Mouse (Mus musculus) embryonic fibroblast, embryonic 13.5 days (primary cell): ENCODE measurements around the gene Ramp3. TPM values are rescaled to one million over a fixed set of nuclear protein-coding genes. Genes with fewer than 3 reads are reported as not detected.
"Not testable (repeated sequence)": the region's sequence is repeated elsewhere in the genome, so short reads cannot be mapped to it uniquely, and the experiment has no call there.

Source experiments
- H3K27ac ChIP-seq: 2 replicates; pipeline ENCODE4 v1.5.1; 2012; ENCODE audit warnings: low read length, control low read depth, inconsistent platforms; ENCODE audit not compliant: insufficient read depth
- H3K4me1 ChIP-seq: 2 replicates; pipeline ENCODE4 v1.6.1; 2011; ENCODE audit warnings: low read length; ENCODE audit not compliant: control insufficient read depth, insufficient read depth
- H3K4me3 ChIP-seq: 2 replicates; pipeline ENCODE4 v1.5.1; 2011; ENCODE audit warnings: mild to moderate bottlenecking, control low read depth, low read length; ENCODE audit not compliant: insufficient read depth
- CTCF ChIP-seq: IDR thresholded peaks from 2 replicates; pipeline ENCODE4 v1.5.1; 2011; ENCODE audit warnings: mild to moderate bottlenecking, control low read depth, low read length, moderate library complexity, borderline replicate concordance; ENCODE audit not compliant: insufficient read depth
- POLR2A ChIP-seq: IDR thresholded peaks from 2 replicates; pipeline ENCODE4 v1.6.1; 2011; ENCODE audit warnings: low read depth, mild to moderate bottlenecking, control low read depth, low read length, moderate library complexity
- polyA plus RNA-seq: library from polyadenylated mRNA; stranded (reverse); fragments of >200 nt; gene quantifications from 2 replicates; pipeline ENCODE4 v1.2.4, GENCODE M21; 2011; ENCODE audit warnings: low read depth; ENCODE audit not compliant: missing spikeins, insufficient read length

Ramp3 gene
- polyA plus RNA-seq, 1 experiment: 6.7 TPM

DNA sequence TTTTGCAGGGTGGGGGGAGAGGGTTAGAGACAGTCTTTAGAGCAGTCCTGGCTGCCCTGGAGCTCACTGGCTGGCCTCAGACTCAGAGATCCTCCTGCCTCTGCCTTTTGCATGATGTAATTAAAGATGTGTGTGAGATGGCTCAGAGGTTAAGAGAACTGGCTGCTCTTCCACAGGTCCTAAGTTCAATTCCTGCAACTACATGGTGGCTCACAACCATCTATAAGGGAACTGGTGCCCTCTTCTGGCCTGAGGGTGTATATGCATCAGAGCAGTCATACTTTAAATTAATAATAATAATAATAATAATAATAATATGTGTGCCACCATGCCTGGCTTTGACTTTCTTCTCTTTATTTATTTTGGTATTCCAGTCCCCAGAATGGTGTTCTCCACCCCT lies 28.7 kb upstream of the Ramp3 start:
- TF ChIP-seq CTCF: no peak
- TF ChIP-seq POLR2A: no peak
- Histone ChIP-seq H3K27ac (no peak overlapping the region), H3K4me1 (no peaks in the 10 kb centered on the region), H3K4me3 (no peak overlapping the region)

DNA sequence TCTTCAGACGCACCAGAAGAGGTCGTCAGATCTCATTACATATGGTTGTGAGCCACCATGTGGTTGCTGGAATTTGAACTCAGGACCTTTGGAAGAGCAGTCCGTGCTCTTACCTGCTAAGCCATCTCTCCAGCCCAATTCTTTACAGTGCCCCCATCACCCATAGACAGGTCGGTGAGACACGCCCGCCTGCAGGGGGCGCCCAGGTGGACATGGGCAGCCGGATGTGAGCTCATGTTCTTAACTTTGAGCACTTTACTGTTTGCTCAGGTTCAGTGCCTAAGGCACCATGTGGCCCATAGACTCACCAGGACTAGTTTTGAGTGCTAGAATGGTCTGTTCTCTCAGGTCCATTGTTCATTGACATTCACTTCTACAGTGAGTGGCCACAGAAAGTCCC lies 22.2 kb upstream of the Ramp3 start:
- no peaks in the 10 kb centered on the region for H3K4me1 ChIP-seq
- H3K4me3 ChIP-seq: no peak overlapping the region
- H3K27ac ChIP-seq: no peak overlapping the region
- no peak for TF ChIP-seq CTCF
- no peak for TF ChIP-seq POLR2A

DNA sequence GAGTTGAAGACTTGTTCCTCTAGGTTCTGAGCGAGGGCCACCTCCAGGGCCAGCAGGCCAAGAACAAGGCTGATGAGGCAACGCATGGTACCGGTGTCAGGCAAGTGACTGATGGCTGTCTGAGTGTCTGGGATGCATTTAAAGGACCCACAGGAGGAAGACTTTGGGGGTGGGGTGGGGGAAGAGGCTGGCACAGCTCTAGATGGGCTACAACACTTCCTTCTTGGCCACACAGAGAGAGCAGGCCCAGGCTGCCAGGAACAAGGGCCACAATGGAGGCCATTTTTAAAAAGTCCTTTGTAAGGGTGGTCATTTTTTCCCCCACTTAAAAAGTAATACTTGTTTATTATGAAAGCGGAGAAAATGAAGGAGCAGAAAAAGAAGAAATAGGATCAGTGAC lies 19.8 kb upstream of the Ramp3 start, which contains the start of gene Wap:
Gene Wap (minus strand): TSS at position 101 of the 400 bp plus-strand sequence.
- H3K4me1 ChIP-seq: no peaks in the 10 kb centered on the region
- no peak within 1 kb of the TSS for H3K4me3 ChIP-seq
- TF ChIP-seq POLR2A (no peak), CTCF (no peak)
- H3K27ac ChIP-seq: no peak within 1 kb of the TSS

DNA sequence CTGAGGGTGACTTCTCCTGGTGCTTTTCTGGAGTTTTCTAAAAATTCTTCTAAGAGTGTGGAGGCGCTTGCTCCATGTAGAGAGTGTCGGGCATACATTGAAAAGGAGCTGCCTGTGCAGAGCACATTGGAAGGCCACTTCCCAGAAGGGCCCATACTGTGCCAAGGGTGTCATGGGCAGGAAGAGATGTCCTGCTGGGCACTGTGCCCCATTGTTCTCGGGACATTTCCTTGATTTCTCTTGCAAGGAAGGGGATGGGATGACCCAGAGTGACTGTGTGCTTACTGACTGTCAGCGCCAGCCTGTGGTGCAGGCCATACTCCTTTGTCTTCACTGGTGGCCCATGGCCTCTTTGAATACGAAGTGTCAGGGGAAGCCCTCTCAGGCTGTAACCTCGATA lies 19.2 kb upstream of the Ramp3 start:
- Histone ChIP-seq H3K4me3 (no peak overlapping the region), H3K4me1 (no peaks in the 10 kb centered on the region), H3K27ac (no peak overlapping the region)
- TF ChIP-seq POLR2A: no peak
- no peak for TF ChIP-seq CTCF

DNA sequence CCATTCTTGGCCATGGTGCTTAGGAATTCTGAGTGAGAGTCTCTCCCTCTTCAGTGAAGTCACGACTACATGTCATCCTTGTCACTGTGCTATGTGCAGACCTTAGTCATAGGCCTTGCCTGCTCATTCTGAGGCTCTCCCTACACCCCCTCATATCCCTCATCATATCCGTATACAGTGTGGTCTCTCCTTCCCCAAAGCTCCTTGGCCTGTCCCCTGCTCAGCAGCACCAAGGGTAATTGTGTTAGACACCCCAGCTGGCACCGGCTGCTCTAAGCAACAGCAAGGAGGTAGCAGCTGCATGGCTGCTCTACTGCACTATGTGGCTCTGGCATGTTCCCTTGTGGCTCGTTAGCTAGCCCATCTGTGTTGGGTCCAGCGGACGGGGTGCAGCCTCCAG lies 13.8 kb upstream of the Ramp3 start:
- H3K4me1 ChIP-seq: no peaks in the 10 kb centered on the region
- no peak for TF ChIP-seq CTCF
- TF ChIP-seq POLR2A: no peak
- no peak overlapping the region for H3K4me3 ChIP-seq
- no peak overlapping the region for H3K27ac ChIP-seq

DNA sequence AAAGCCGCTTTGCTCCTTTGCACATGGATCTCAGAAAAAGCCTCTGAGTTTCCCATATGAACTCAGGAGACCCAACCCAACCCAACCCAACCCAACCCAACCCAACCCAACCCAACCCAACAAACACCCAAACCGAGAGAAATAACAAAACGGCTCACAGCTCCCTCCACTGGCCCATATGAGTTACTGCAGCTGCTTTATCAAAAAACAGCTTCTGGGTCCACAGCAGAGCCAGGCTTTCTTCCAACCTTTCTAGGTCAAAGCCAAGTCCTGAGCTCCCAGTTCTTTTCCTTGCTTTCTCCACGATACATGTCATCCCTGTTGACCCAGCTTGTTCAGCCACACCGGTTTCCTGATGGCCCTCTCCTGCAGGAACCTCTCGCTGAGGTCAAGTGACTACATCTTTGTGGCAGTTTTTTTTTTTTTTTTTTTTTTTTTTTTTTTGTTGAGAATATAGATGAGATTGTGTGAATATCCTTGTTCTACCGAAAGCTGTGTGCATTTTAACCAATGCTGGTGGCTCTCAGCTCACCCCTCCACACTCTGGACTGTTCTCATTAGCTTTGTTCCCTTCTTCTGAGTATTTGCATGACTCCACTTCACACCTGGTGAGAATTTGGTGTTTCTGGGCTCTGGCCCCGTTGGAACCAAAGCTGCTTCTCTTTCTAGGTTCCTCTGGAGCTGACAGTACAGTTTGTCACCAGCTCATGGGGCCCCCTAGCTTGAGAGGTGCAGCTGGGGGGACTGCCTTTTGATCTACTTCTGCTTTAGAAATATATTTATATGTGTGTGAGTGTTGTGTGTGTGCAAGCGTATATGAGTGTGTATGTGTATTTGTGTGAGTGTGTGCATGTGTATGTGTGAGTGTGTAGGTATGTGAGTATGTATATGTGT lies 10.2 kb upstream of the Ramp3 start:
- Histone ChIP-seq H3K27ac (no peak overlapping the region), H3K4me1 (no peaks in the 10 kb centered on the region), H3K4me3 (no peak overlapping the region)
- TF ChIP-seq POLR2A: no peak
- TF ChIP-seq CTCF: no peak

DNA sequence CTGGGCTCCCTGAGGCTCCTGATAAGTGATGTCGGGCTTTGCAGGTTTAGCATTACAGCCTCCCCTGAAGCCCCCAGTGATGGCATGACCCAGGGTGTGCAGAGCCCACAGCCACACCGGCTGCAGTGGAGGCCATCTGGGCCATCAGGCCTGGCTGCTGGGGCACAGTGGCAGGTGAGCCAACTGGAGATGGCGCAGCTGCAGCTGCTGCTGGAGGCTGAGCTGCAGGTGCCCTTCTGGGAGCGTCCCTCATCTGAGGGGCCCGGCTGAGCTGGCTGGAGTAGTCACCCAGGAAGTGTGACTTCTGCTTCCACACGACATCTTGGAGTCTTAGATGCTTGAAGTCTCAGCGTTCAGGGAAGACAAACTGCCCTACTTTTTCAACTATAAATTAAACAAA lies 7.8 kb upstream of the Ramp3 start:
- H3K4me3 ChIP-seq: no peak overlapping the region
- no peaks in the 10 kb centered on the region for H3K4me1 ChIP-seq
- H3K27ac ChIP-seq: no peak overlapping the region
- TF ChIP-seq CTCF (no peak), POLR2A (no peak)

DNA sequence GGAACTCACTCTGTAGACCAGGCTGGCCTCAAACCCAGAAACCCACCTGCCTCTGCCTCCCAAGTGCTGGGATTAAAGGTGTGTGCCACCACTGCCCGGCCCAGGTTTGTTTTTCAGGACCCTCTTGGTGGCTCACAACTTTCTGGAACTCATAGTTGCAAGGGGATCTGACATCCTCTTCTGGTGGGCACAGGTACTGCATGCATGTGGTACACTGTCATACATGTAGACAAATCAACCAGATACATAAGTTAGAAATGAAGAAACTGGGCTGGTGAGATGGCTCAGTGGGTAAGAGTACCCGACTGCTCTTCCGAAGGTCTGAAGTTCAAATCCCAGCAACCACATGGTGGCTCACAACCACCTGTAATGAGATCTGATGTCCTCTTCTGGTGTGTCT lies 5.3 kb upstream of the Ramp3 start:
- not testable (repeated sequence) for H3K4me3 ChIP-seq, H3K27ac ChIP-seq, H3K4me1 ChIP-seq

DNA sequence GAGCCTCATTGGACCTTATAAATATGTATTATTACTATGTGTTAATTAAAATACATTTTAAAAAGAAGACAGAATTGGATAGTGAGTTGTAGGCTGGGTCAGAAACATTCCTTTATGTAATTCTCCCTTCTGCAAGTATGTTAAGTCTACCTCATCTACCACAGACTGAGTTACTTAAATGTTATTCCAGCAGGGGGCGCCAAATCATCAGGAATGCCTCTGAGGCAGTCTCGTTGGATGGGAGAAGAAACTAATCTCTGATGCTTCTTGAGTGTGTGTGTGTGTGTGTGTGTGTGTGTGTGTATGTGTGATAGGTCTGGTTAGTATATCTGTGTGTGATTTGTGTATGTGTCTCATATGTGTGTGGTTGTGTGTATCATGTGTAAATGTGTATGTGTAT lies 3.4 kb upstream of the Ramp3 start:
- Histone ChIP-seq H3K27ac (no peak overlapping the region), H3K4me3 (no peak overlapping the region), H3K4me1 (no peaks in the 10 kb centered on the region)
- TF ChIP-seq POLR2A (no peak), CTCF (peak; percentile 19; the same call in 1 of the 2 replicates)

DNA sequence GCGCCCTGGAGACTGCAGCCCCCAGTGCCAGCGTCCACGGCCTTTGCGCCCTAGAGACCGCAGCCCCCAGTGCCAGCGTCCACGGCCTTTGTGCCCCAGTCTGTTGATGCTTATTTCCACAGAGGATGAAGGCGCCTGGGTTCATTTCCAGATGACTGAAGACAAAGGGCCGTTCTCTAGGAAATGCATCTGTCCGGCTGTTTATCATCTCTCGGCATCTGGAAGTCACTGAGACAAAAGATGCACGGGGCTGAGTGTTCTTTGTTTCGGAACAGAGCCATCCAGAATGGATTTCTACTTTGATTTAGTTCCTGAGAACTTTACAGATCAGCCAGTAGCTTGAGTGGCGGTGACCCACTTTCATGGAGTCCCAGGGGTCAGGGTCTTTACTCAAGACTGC lies 2.9 kb downstream of the Ramp3 start:
- Histone ChIP-seq H3K4me3 (no peak overlapping the region), H3K27ac (no peak overlapping the region), H3K4me1 (peaks cover 6% of the 10 kb centered on the region; the same call in 1 of the 2 replicates)
- TF ChIP-seq CTCF: no peak
- no peak for TF ChIP-seq POLR2A

DNA sequence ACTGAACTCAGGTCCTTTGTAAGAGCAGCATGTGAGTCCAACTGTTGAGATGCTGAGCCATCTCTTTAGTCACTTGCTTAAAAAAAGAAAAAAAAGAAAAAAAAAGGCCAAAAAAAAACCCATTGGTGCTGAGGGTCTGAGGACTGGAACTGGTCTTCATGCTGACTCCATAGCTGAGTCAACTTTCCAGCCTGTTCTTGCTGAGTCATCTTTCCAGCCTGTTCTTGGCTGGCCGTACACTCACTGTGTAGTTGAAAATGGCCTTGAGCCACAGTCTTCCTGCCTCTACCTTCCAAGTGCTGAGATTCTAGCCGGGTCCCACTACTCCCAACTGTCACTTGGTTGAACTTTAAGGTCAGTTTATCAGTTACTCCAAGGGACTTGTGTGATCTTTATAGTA lies 8.3 kb downstream of the Ramp3 start:
- TF ChIP-seq POLR2A (no peak), CTCF (no peak)
- Histone ChIP-seq H3K4me3 (no peak overlapping the region), H3K27ac (no peak overlapping the region), H3K4me1 (peaks cover 10% of the 10 kb centered on the region; the same call in 1 of the 2 replicates)
